Mouse (Mus musculus) lung, postnatal 0 days (tissue): ENCODE results near the gene Lysmd1. TPM values are rescaled to one million over a fixed set of nuclear protein-coding genes. Genes with fewer than 3 reads are reported as not detected.
A peak's percentile ranks its signal among the peaks of the same experiment; 100 is the strongest.
"Not testable (repeated sequence)": the region's sequence is repeated elsewhere in the genome, so short reads cannot be mapped to it uniquely, and the experiment has no call there.

Experiments
- ATAC-seq: fragments of 200-750 bp; cut with Nextera tagmentation; 2 replicates; pipeline ENCODE4 v1.8.0; 2017; ENCODE audit warnings: moderate library complexity
- DNase-seq: peaks from one replicate; pipeline ENCODE4 v3.0.0-alpha.2; 2016; ENCODE audit warnings: low spot score
- H3K27ac ChIP-seq: fragments of 300-500 bp; sonication (generic); 2 replicates; pipeline ENCODE4 v1.5.1; 2014; ENCODE audit warnings: antibody characterized with exemption, mild to moderate bottlenecking, low read length, mixed read lengths
- H3K27me3 ChIP-seq: fragments of 300-500 bp; sonication (generic); replicated peaks from 2 replicates; pipeline ENCODE4 v1.6.1; 2014; ENCODE audit warnings: low read length, mixed read lengths; ENCODE audit not compliant: insufficient read depth
- H3K36me3 ChIP-seq: fragments of 300-500 bp; sonication (generic); 2 replicates; pipeline ENCODE4 v1.6.1; 2014; ENCODE audit warnings: low read length, mixed read lengths; ENCODE audit not compliant: insufficient read depth
- H3K4me1 ChIP-seq: fragments of 300-500 bp; sonication (generic); 2 replicates; pipeline ENCODE4 v1.6.1; 2014; ENCODE audit warnings: antibody characterized with exemption, low read depth, low read length, mixed read lengths; ENCODE audit not compliant: insufficient read depth
- H3K4me2 ChIP-seq: fragments of 300-500 bp; sonication (generic); replicated peaks from 2 replicates; pipeline ENCODE4 v1.6.1; 2014; ENCODE audit warnings: low read depth, mild to moderate bottlenecking, low read length, moderate library complexity, mixed read lengths
- H3K4me3 ChIP-seq: fragments of 300-500 bp; sonication (generic); 2 replicates; pipeline ENCODE4 v1.5.1; 2014; ENCODE audit warnings: low read depth, low read length
- H3K9ac ChIP-seq: fragments of 300-500 bp; sonication (generic); replicated peaks from 2 replicates; pipeline ENCODE4 v1.6.1; 2014; ENCODE audit warnings: low read depth, mild to moderate bottlenecking
- H3K9me3 ChIP-seq: fragments of 300-500 bp; sonication (generic); 2 replicates; pipeline ENCODE4 v1.6.1; 2016; ENCODE audit warnings: low read length, mixed read lengths
- CTCF ChIP-seq: IDR thresholded peaks from 2 replicates; pipeline ENCODE4 v1.5.1; 2016; ENCODE audit warnings: antibody characterized with exemption, mild to moderate bottlenecking
- EP300 ChIP-seq: IDR thresholded peaks from 2 replicates; pipeline ENCODE4 v1.6.1; 2016; ENCODE audit warnings: antibody characterized with exemption, mild to moderate bottlenecking, control low read depth
- whole genome bisulfite sequencing: fragments of 180-500 bp; shearing (Covaris S2); extraction: QIAGEN DNeasy Blood & Tissue Kit; methylation state at CpG from one replicate; pipeline ENCODE4 v1.1.7; 2014; 5-methylcytosine and 5-hydroxymethylcytosine counted together
- polyA plus RNA-seq: library from polyadenylated mRNA; unstranded; fragments of >200 nt; fragmentation: Nextera tagmentation; extraction: Ambion mirVana; gene quantifications from 2 replicates; pipeline ENCODE4 v1.2.1, GENCODE M21; 2015

The Lysmd1 gene
- polyA plus RNA-seq, 1 experiment from 2014 or later = 13.3 TPM

GRCm38 (mm10) chr3:95106338-95107117 is 27.4 kb upstream of the Lysmd1 start, which contains the start of gene Pip5k1a:
TSS of gene Pip5k1a (minus strand) at chr3:95106930.
- TF ChIP-seq CTCF (peak; percentile 35), EP300 (0 out of 2 replicates have a peak, but pooled peaks have one; percentile 21)
- Histone ChIP-seq H3K36me3 (no peaks in the 10 kb centered on the region), H3K4me3 (peak within 1 kb of the TSS; percentile 94), H3K27ac (peak within 1 kb of the TSS; percentile 90), H3K9ac (peak within 1 kb of the TSS; percentile 80), H3K4me1 (peaks cover 6% of the 10 kb centered on the region; the same call in 1 of the 2 replicates), H3K4me2 (peak within 1 kb of the TSS; percentile 64), H3K27me3 (no peaks in the 10 kb centered on the region), H3K9me3 (no peaks in the 10 kb centered on the region)
- WGBS = under 1% methylated on average over 51 of the region's 51 CpGs
- DNase-seq = peak; percentile 100
- peak; percentile 89 for ATAC-seq

GRCm38 (mm10) chr3:95107308-95107707 is 26.6 kb upstream of the Lysmd1 start:
- not testable (repeated sequence) for H3K9me3 ChIP-seq, H3K9ac ChIP-seq, ATAC-seq, H3K36me3 ChIP-seq, H3K4me1 ChIP-seq, DNase-seq, H3K27me3 ChIP-seq
- Histone ChIP-seq H3K4me3 (peak overlapping the region; percentile 94), H3K27ac (0 out of 2 replicates have a peak overlapping the region, but pooled peaks have one; percentile 32), H3K4me2 (peak overlapping the region; percentile 64)

- Histone ChIP-seq H3K4me2 (no peak overlapping the region), H3K36me3 (no peaks in the 10 kb centered on the region), H3K27me3 (no peaks in the 10 kb centered on the region), H3K9me3 (no peaks in the 10 kb centered on the region), H3K27ac (no peak overlapping the region), H3K4me3 (no peak overlapping the region), H3K9ac (no peak overlapping the region), H3K4me1 (peaks cover 6% of the 10 kb centered on the region; the same call in 1 of the 2 replicates)
- TF ChIP-seq CTCF = peak; percentile 59
- no peak for TF ChIP-seq EP300
- no peak for ATAC-seq
- WGBS = 53% methylated on average over 2 of the region's 2 CpGs
- peak; percentile 64 for DNase-seq
These were observed 26.0 kb upstream of the Lysmd1 start for GRCm38 (mm10) chr3:95107898-95108297.

- no peaks in the 10 kb centered on the region for H3K36me3 ChIP-seq
- TF ChIP-seq EP300 (peak; percentile 51; the same call in 1 of the 2 replicates), CTCF (no peak)
- no peaks in the 10 kb centered on the region for H3K27me3 ChIP-seq
- no peaks in the 10 kb centered on the region for H3K9me3 ChIP-seq
- peak within 1 kb of the TSS; percentile 85 for H3K27ac ChIP-seq
- under 1% methylated on average over 49 of the region's 54 CpGs for WGBS
- peak; percentile 97 for DNase-seq
- peak within 1 kb of the TSS; percentile 55 for H3K4me3 ChIP-seq
- no peaks in the 10 kb centered on the region for H3K4me1 ChIP-seq
- H3K9ac ChIP-seq = peak within 1 kb of the TSS; percentile 45
- peak within 1 kb of the TSS; percentile 52 for H3K4me2 ChIP-seq
- peak; percentile 78 for ATAC-seq
These were observed 22.8 kb upstream of the Lysmd1 start, which contains the start of gene Vps72 for GRCm38 (mm10) chr3:95110911-95111726. TSS of gene Vps72 (plus strand) at chr3:95111022.

GRCm38 (mm10) chr3:95112760-95113159 is 21.1 kb upstream of the Lysmd1 start:
- TF ChIP-seq CTCF (no peak), EP300 (no peak)
- WGBS = 81% methylated on average over 1 of the region's 1 CpGs
- no peak overlapping the region for H3K4me2 ChIP-seq
- no peak for DNase-seq
- no peak for ATAC-seq
- H3K9me3 ChIP-seq = no peaks in the 10 kb centered on the region
- H3K9ac ChIP-seq = no peak overlapping the region
- H3K4me3 ChIP-seq = no peak overlapping the region
- H3K27me3 ChIP-seq = no peaks in the 10 kb centered on the region
- no peaks in the 10 kb centered on the region for H3K36me3 ChIP-seq
- no peak overlapping the region for H3K27ac ChIP-seq
- H3K4me1 ChIP-seq = no peaks in the 10 kb centered on the region

- no peak for ATAC-seq
- Histone ChIP-seq H3K4me3 (no peak overlapping the region), H3K9me3 (no peaks in the 10 kb centered on the region), H3K4me1 (no peaks in the 10 kb centered on the region), H3K4me2 (no peak overlapping the region), H3K27ac (no peak overlapping the region), H3K9ac (no peak overlapping the region), H3K27me3 (no peaks in the 10 kb centered on the region), H3K36me3 (peaks cover 14% of the 10 kb centered on the region)
- DNase-seq = no peak
- TF ChIP-seq EP300 (no peak), CTCF (no peak)
- 88% methylated on average over 2 of the region's 2 CpGs for WGBS
These were observed 16.1 kb upstream of the Lysmd1 start for GRCm38 (mm10) chr3:95117751-95118150.
